Mouse (Mus musculus): ENCODE measurements around the gene Sec31a.
"Not testable (repeated sequence)": the region's sequence is repeated elsewhere in the genome, so short reads cannot be mapped to it uniquely, and the experiment has no call there.

Gene Sec31a

DNA sequence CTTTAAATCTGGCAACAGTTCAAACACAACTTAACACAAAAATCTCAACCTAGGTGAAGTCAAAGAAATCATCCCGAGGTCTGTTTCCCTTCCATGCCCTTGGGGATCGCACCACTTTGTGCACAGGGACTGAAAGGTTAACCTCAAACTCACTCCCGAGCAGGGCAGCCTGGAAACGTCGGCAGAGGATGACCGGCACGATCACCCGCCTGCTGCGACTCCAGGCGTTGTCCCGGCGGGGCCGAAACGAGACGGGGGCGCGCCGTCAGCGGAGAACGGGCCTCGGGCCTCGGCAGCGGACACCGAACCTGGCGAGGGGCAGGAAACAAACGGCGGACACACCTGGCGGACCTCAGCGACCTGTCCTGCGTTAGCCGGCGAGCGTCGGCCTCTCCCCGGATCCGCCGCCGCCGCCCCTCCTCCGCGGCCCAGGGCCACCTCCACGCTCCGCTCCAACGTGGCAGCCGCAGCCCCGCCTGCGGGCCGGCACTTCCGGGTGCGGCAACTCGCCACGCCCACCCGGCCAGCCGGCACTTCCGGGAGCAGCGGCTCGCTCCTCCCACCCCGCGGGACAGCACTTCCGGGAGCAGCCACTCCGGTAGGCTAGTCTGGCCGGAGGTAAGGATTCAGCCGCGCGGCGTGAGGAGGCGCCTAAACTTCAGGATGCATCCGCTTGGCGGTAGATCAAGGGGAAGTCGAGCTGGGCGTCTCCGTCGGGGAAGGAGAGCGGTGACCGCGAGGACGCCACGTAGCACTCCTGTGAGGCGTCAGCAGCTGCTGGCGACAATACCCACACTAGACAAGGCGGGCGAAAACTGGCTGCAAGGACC is at the start of gene Sec31a:
Sec31a (minus strand) TSS at position 474 of the 830 bp plus-strand sequence.
- DNase-seq (ENCODE audit: low read depth), result peak; percentile 97

DNA sequence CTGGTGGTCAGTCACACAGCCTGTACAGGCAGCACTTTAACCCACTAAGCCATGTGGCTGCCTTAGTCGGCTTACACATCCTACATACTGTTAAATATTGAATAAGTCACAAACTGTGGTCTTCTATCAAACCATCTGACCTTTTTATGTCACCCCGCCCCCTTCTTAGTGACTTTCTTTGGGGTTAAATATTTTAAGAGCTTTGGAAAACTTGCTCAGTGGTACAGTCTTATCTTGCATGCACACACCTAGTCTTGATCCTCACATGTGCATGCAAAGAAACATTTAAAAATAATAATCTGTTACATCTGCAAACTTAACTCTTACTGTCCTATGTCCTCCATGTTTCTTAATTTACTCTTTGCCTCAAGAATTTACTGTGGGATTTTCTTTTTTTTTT is 46.3 kb upstream of the Sec31a start:
- DNase-seq (ENCODE audit: low read depth), result no peak

DNA sequence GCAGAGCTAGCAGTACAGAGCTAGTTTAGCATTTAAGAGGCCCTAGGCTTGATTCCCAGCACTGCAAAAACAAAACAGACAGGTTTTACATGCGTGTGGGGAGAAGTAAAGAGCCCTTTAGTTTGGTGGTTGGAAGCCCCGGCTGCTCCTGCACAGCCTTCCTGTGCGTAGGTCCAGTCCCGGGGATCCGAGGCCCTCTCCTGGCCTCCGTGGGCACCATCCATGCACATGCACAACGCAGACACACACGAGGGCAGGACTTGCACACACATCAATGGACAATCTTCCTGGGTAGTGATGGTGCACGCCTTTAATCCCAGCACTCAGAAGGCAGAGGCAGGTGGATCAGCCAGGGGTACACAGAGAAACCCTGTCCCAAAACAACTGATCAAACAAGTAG is 45.5 kb upstream of the Sec31a start:
- DNase-seq (ENCODE audit: low read depth), result no peak

DNA sequence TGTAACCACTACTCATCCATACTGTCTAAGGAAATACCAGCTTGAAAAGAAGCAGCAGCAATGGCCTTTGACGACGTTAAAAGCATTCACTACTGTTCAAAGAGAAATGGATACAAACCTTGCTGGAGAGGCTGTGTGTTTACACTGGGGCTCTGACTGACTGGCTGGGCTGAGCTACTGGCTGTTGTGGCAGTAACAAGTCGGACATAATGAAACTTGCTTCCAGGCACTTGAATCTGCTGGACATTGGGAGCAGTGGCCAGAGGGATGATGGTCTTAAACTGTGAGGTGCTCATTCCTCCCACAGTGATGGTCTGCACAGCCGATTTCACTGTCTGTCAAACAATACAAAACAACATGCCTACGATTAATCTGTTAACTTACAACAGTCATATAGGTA is 43.4 kb upstream of the Sec31a start:
- DNase-seq (ENCODE audit: low read depth), result no peak

DNA sequence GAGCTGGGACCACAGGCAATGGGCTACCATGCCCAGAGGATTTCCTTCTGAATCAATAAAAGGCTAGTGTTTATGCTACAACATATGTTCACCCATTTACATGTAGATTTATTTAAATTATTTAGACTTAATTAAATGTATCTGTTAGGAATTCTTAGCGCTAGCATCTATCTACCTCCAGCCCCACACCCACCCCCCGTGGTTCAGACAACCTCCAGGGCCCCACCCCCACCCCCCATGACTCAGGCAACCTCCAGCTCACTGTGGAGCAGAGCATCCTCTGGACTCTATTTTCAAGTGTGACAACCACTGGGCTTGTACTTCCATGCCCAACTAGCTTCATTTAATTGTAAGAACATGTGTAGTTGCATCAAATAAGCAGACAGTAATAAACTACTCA is 35.8 kb upstream of the Sec31a start:
- DNase-seq (ENCODE audit: low read depth), result no peak

DNA sequence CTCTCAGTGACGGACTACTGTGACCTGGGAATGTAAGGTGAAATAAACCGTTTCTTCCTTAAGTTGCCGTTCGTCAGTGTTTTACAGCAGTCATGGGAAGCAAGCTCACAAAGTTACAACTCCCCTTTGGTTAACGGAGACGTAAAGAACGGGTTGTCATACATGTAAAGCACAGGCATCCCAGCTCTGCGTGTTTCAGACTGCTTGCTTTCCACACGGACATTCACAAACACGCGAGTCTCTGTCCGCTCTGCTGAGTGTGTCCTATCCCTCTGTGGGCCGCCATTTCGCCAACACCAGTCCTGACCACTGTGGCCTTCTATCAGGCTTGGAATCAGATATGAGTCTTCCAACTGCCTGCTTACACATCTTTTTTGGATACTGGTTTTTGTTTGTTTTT is 22.8 kb upstream of the Sec31a start:
- no peak for DNase-seq (ENCODE audit: low read depth)

DNA sequence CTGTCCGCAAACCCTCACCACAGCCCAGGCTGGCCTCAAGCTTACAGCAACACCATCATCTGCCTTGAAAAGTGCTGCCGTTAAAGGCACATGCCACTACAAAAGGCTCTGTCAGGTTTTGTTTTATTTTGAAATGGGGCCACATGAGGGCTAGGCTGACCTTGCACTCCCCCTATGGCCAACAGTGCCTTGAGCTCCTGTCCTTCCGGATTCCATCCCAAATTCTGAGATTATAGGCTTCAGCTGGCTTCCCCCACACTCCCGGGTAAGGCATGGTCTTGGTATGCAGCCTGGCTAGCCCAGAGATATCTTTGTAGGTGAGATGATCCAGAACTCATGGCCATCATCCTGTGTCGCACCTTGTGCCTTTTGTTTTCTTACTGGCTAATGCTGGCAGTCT is 21.9 kb upstream of the Sec31a start:
- no peak for DNase-seq (ENCODE audit: low read depth)

DNA sequence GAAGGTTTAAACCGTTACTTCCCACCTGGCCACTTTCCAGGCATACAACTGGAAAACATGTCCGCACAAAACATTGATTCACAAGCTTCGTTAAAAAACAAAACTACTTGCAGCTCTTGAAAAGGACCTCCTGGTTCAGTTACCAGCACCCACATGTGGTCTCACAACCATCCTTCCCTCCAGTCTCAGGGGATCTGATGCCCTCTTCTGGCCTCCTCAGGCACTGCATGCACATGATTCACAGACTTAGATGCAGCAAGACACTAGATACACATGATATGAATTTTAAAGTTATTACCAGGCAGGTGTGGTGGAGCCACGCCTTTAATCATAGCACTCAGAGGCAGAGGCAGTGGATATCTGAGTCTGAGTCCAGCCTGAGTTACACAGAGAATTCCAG is 21.1 kb upstream of the Sec31a start:
- no peak for DNase-seq (ENCODE audit: low read depth)

DNA sequence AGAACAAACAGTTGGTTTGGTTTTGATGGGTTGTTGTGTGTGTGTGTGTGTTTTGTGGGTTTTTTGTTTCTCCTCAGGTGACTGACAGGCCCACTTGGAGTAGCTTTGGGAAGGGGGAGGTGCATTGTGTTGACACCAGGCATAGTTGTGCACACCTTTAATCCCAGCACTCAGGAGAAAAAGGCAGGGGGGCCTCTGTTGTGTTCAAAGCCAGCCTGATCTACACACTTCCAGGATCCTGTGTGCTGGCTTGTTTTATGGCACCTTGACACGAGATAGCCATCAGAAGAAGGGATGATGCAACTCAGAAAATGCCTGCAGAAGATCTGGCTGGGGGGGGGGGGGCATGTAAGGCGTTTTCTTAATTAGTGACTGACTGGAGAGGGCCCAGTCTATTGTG is 14.9 kb upstream of the Sec31a start:
- DNase-seq (ENCODE audit: low read depth), result no peak

DNA sequence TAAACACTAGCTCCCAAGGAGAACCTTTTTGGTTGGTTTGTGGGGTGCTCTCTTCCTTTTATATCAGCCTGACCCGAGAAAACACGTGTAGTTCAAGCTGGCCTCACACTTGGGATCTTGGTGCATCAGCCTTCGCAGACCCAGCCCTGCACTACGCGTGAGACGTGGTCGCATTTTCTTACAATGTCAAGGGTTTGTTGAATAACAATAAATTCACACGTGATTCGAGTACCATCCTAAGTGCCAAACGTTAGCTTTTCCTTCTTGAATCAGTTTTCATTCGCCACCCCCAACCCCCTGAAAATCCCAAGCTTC is 14.0 kb upstream of the Sec31a start:
- DNase-seq (ENCODE audit: low read depth), result no peak

DNA sequence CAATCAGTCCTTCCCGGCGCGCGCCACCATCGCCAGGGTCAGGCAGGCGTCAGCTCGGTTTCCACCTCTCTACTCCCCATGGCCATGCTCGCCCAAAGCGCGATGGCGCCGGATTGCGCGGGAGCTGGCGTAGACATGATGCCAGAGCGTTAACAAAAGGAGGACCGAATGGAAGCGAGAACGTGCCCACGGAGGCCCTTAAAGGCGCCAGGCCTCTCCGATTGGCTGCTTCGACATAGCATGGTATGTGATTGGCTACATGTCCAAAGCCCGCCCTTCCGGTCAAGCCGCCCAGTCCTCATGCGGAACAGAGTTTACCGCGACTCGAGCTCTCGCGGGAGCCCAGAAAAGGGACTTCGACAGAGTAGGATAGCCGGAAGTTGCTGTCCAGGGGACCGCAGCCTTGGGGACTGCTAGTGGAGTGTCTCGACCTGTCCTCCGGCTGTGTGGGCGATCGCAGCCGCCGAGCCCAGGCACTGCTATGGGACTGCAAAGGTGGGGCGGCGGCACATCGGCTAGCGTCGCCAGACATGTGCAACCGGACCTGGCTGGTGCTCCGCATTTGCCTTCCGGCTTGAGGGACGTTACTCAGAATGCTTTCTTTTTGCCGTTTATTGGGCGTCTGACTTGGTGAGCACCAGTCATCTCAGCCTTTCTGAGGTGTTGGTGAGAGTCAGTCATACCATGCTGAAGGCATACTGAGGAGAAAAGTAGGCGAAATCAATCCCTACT is 13.5 kb upstream of the Sec31a start:
- DNase-seq (ENCODE audit: low read depth), result peak; percentile 98

DNA sequence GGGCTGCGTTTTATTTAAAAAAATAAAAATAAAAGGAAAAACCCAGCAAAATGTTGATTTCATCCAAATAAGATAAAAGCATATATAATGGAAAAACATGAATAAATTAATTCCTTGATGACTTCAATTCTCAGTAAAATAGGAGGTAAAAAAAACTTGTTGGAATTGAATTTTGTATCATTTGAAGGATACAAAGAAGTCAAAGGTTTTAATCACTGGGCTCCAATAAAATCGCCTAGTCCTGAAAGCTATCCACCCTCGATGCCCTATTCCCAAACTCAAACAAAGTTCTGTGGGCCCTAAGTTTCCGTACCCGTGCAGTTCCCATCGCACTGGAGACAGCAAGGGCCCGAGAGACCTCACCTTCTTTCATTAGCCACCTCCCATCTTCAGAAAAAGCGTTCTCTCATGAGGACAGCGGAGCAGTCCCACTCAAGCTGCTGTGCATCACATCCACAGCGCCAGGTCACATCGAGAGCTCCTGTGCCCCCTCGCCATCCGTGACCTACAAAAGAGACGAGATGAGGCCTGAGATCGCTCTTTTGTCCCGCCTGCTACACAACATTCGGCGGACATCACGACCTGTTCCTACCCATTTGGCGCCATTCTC is 12.8 kb upstream of the Sec31a start:
- no peak for DNase-seq (ENCODE audit: low read depth)

DNA sequence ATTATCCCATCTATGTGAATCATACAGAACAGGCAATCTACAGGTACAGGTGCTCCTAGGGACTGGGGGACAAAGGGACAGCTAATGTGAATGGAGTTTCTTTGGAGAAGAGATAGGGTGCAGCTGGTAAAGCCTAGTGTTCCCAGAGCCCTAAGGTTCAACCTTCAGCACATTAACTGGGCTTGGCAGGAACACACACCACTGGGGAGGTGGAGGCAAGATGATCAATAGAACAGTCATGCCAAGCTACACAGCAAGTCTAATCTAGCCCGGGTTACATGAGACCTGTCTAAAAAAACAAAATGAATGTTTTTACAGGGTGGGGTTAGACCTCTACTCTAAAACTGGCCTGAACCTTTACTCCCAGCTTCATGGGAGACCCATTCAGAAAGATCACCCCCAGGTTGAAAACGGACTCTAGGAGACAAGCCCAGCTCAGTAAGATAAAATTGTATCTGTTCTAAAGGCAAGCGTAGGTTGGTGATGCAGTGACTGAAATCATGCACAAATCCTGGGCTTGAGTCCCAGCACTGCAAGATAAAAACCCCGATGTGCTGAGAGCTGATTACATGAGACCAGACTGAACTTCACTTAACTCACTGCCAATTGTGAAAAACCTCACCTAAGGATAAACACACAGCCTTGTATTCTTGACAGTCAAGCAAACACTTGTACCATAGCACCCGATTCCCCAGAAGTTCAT is 12.1 kb upstream of the Sec31a start:
- peak; percentile 42 for DNase-seq (ENCODE audit: low read depth)

DNA sequence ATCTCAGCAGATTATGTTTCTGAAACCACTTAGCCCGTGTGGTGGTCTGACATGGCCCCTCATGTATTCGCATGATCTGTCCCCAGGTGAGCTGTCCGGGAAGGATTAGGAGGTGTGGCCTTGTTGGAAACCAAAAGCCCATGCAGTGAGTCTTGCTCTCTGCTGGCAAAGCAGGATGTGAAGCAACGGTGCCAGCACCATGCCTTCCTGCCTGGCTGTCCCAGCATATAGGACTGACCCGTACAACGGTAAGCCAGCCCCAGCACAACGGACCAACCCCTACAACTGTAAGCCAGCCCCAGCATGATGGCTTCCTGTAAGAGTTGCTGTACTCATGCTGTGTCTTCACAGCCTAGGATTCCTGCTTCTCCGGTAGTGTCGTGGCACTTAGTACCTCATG is 11.2 kb upstream of the Sec31a start:
- DNase-seq (ENCODE audit: low read depth), result no peak

DNA sequence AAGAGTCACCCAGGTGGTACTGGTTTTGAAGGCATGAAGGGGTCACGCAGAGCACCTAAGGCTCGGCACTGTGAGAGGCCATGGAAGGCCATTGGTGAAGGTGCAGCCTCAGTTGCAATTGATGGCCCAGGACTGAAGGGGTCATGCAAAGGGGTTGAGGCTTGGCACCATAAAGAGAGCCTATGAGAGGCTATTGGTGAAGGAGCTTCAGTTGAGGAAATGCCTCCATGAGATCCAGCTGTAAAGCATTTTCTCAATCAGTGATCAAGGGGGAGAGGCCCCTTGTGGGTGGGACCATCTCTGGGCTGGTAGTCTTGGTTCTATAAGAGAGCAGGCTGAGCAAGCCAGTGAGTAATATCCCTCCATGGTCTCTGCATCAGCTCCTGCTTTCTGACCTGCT is 9.8 kb upstream of the Sec31a start:
- not testable (repeated sequence) for DNase-seq (ENCODE audit: low read depth)

DNA sequence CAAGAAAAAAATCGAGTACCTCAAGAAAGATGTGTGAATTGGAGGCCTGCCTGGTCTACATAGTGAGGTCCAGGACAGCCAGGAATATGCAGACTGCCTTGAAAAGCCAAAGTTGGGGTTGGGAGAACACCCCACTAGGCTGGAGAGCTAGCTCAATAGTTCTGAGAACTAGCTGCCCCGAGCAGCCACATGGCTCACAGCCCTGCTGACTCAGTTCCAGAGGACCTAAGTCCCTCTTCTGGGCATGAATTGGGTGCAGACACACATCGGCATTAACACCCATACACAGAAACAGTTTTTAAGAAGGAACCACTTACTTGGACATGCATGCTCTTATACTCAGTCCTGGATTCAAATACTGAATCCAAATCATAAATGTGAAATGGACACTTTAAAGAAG is 8.2 kb upstream of the Sec31a start:
- DNase-seq (ENCODE audit: low read depth), result no peak

DNA sequence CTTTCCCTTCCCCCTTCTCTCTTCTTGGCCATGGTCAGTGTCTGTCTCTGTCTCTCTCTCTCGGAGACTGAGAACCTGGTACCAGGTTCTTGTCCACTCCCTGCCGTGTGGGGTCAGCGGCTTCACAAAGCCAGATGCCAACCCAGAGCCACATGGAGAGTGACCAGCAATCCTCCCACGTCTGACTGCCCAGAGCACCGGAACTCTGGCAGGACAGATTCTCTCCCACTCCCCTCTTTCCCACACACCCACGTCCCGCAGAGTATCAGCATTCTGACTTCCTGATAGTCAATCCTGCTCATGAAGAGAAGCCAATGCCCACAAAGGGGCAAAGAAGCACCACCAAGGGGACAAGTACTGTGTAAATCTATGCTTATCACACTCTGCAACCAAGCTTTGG is 7.6 kb upstream of the Sec31a start:
- no peak for DNase-seq (ENCODE audit: low read depth)

DNA sequence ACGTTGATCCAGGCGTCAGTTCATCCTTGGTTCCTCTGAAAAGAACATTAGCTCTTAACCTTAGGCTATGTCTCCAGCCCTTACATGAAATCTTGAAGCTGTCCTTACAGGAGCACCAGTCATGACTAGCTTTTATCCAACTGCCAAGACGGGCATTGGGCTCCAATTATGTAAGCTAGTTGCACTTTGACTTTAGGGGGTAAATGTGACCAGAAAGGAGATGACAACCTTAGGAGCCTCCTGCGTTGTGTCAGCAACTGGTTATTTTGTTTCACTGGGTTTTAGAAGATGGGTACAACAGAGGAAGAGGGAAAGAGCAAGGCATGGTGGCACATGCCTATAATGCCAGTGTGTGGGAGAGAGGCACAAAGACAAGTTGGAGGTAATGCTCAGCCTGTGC is 2.8 kb upstream of the Sec31a start:
- no peak for DNase-seq (ENCODE audit: low read depth)

DNA sequence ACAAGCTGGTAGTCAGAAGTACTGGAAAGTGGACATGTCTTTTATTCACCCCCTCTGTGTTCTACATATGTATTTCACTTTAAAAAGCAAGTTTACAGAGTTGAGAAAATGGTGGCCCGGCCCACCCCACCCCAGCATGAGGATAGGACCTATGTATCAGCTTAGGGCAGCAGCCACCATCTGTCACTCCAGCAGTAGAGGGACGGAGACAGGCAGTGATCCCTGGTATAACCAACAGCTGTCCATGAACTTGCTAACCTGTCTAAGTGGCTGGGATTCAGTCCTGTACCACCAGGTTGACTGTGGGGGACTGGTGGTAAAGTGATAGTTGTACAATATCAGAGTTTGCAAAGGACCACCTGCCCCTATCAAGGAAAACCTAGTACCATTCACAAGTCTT is 2.0 kb upstream of the Sec31a start:
- no peak for DNase-seq (ENCODE audit: low read depth)

DNA sequence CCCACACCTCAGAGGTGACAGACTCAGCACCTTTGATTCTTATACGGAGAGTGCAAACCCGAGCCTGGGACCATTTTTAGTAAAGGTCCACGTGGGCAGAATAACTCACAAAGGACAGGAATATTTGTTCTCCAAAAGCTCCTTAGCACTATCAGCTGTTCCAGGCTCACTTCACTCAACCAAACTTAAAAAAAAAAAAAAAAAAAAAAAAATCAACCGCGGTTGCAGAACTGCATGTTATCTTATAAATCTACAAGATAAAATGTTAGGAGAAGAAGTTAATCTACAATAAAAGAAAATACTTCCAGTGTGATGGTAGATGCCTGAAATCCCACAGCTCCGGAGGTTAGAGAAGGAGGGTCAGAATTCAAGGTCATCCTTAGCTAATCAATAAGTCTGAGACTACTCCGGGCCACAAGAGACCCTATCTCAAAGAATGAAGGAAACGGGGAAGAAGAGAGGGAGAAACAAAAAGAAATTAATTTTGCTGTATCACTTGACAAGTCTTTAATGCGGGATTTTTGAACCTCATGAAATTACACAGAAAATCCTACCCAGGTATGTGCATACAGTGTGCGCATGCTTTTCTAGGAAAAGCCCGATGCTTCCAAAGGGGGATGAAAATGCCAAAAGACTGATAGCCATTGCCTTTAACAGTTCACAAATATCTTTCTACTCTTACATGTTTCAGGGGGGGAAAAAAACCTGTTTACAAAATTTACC is 1.4 kb downstream of the Sec31a start:
- DNase-seq (ENCODE audit: low read depth), result no peak

DNA sequence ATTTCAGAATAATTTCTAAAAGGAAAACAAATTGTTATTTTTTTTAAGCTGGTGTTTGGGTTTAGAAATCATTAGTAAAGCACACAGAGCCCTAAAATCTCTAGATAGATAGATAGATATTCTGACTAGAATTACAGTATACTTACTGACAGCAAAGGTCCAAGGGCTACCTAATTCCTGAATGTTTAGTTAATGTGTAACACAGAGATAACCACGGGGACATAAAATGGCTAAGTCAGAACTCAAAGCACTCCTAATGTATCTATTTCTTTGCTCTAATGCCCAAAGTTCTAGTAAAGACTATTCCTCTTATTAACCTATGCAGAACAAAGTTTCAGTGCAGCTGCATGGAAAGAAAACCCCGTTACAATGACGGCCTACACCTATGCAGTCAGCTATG is 3.1 kb downstream of the Sec31a start:
- DNase-seq (ENCODE audit: low read depth), result no peak

DNA sequence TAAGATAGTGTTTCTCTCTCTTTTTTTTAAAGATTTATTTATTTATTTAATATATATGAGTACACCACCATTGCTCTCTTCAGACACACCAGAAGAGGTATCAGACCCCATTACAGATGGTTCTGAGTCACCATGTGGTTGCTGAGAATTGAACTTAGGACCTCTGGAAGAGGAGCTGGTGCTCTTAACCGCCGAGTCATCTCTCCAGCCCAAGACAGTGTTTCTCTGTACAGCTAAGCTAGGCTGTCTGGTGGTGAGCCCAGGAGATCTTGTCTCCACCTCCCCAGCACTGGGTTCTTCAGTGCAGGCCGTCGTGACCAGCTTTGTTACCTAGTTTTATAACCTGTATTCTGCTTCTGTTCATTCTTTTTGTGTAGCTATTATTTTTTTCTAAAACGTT is 5.8 kb downstream of the Sec31a start:
- peak; percentile 41 for DNase-seq (ENCODE audit: low read depth)
